ENCODE assay signal across 8 mouse cellular contexts in genomic region chr11:45852995-45853317, GRCm38 (mm10). TPM values are rescaled to one million over a fixed set of nuclear protein-coding genes. Genes with fewer than 3 reads are reported as not detected.
A peak's percentile ranks its signal among the peaks of the same experiment; 100 is the strongest.
DNase-seq lines count a peak whose midpoint lies in the region; ATAC-seq and TF ChIP-seq lines count a peak whose summit lies in the region.

No protein-coding gene starts in this region.

- no peaks in the 10 kb centered on the region for H3K27me3 ChIP-seq in heart, embryonic 16.5 days (ENCODE audit: control insufficient read depth, insufficient read depth, low read length)
- peaks cover 0 to 2% of the 10 kb centered on the region in 2 experiments; a peak in 1 of 4 replicates for H3K27me3 ChIP-seq in MEL (ENCODE audit: control insufficient read depth in 1 of 2, insufficient read depth in 2 of 2, low read length in 2 of 2)
- H3K27me3 ChIP-seq in hindbrain, embryonic 13.5 days = no peaks in the 10 kb centered on the region
- no peaks in the 10 kb centered on the region for H3K27me3 ChIP-seq in midbrain, embryonic 12.5 days

- peak overlapping the region; percentile 61 for H3K27ac ChIP-seq in heart, embryonic 16.5 days (ENCODE audit: low read length)
- peak overlapping the region; percentile 91 for H3K27ac ChIP-seq in MEL (ENCODE audit: control insufficient read depth, low read depth, low read length)
- no peak overlapping the region for H3K27ac ChIP-seq in hindbrain, embryonic 13.5 days
- H3K27ac ChIP-seq in midbrain, embryonic 12.5 days (replicated peaks) = no peak overlapping the region

- peaks cover 54% of the 10 kb centered on the region for H3K79me2 ChIP-seq in MEL (ENCODE audit: control insufficient read depth, insufficient read depth, low read length, poor library complexity)

- TF ChIP-seq POLR2A in MEL (IDR thresholded peaks at IDR 0.05; ENCODE audit: control insufficient read depth in 1 of 2, insufficient read depth in 1 of 2, low read depth in 1 of 2, low read length in 2 of 2, poor library complexity in 1 of 2) = no peak

- no peaks in the 10 kb centered on the region for H3K36me3 ChIP-seq in heart, embryonic 16.5 days (ENCODE audit: control insufficient read depth, insufficient read depth)
- peaks cover 9 to 53% of the 10 kb centered on the region in 2 experiments for H3K36me3 ChIP-seq in MEL (ENCODE audit: control insufficient read depth in 1 of 2, insufficient read depth in 2 of 2, low read length in 2 of 2)
- H3K36me3 ChIP-seq in hindbrain, embryonic 13.5 days = peaks cover 3% of the 10 kb centered on the region; the same call in 1 of the 2 replicates
- H3K36me3 ChIP-seq in midbrain, embryonic 12.5 days = peaks cover 4% of the 10 kb centered on the region; the same call in 1 of the 2 replicates

- TF ChIP-seq RAD21 in MEL (IDR thresholded peaks at IDR 0.05; ENCODE audit: low read depth, low read length) = no peak

- H3K9ac ChIP-seq in heart, embryonic 16.5 days (ENCODE audit: low read length) = peak overlapping the region; percentile 97
- H3K9ac ChIP-seq in MEL (ENCODE audit: control insufficient read depth, low read depth, low read length, poor library complexity, severe bottlenecking) = peak overlapping the region; percentile 97
- H3K9ac ChIP-seq in hindbrain, embryonic 13.5 days = peak overlapping the region; percentile 51
- H3K9ac ChIP-seq in midbrain, embryonic 12.5 days (replicated peaks) = 0 out of 2 replicates have a peak overlapping the region, but pooled peaks have one; percentile 24

- peaks cover 23% of the 10 kb centered on the region for H3K4me1 ChIP-seq in heart, embryonic 16.5 days (ENCODE audit: control insufficient read depth, insufficient read depth, low read length)
- peaks cover 33 to 34% of the 10 kb centered on the region in 2 experiments for H3K4me1 ChIP-seq in MEL (ENCODE audit: control insufficient read depth in 1 of 2, insufficient read depth in 2 of 2, low read length in 2 of 2)
- peaks cover 45% of the 10 kb centered on the region for H3K4me1 ChIP-seq in hindbrain, embryonic 13.5 days (replicated peaks)
- H3K4me1 ChIP-seq in midbrain, embryonic 12.5 days = peaks cover 14% of the 10 kb centered on the region

- DNase-seq in heart, postnatal 36 days = no peak
- peak; percentile 78 for DNase-seq in MEL (ENCODE audit: low read depth, low spot score)
- DNase-seq in left cerebral cortex, adult 9 months (ENCODE audit: low spot score in 2 of 2) = no peak
- DNase-seq in cerebellum, adult 11 months = no peak
- no peak for DNase-seq in adrenal gland, postnatal 4 days (ENCODE audit: low spot score in 2 of 2)

- no peak for ATAC-seq in heart, embryonic 16.5 days (replicated peaks; ENCODE audit: extremely low read depth, insufficient read depth, low FRiP score)
- ATAC-seq in hindbrain, embryonic 13.5 days (ENCODE audit: low FRiP score) = no peak
- ATAC-seq in midbrain, embryonic 12.5 days (ENCODE audit: low FRiP score, low read depth) = no peak

- H3K4me2 ChIP-seq in heart, embryonic 16.5 days (ENCODE audit: low read depth, low read length) = peak overlapping the region; percentile 67
- H3K4me2 ChIP-seq in hindbrain, embryonic 13.5 days = peak overlapping the region; percentile 70
- H3K4me2 ChIP-seq in midbrain, embryonic 12.5 days (replicated peaks) = peak overlapping the region; percentile 80

- no peak for TF ChIP-seq CTCF in MEL (IDR thresholded peaks at IDR 0.05 in 2 of 3, conservative IDR thresholded peaks at IDR 0.05 in 1 of 3; ENCODE audit: control insufficient read depth in 1 of 3, insufficient read depth in 1 of 3, low read depth in 2 of 3, low read length in 3 of 3, poor library complexity in 1 of 3, severe bottlenecking in 1 of 3)

- intact Hi-C loops in heart, postnatal 36 days (cut with DNase I) = loop anchor here (2.0 kb wide), 1 partner anchor 28 kb away; no protein-coding TSS in a partner anchor

- H3K9me3 ChIP-seq in heart, embryonic 16.5 days (replicated peaks; ENCODE audit: control insufficient read depth, low read length) = no peaks in the 10 kb centered on the region
- no peaks in the 10 kb centered on the region for H3K9me3 ChIP-seq in MEL (replicated peaks; ENCODE audit: insufficient read depth, low read length)
- no peaks in the 10 kb centered on the region for H3K9me3 ChIP-seq in hindbrain, embryonic 13.5 days
- H3K9me3 ChIP-seq in midbrain, embryonic 12.5 days = no peaks in the 10 kb centered on the region

- TF ChIP-seq EP300 in MEL (IDR thresholded peaks at IDR 0.05; ENCODE audit: low read depth in 1 of 2, low read length in 2 of 2) = peak; percentile 48 to 53; a peak in 2 of 4 replicates

- H3K4me3 ChIP-seq in heart, embryonic 16.5 days (ENCODE audit: low read length) = peak overlapping the region; percentile 95
- H3K4me3 ChIP-seq in MEL (ENCODE audit: control insufficient read depth in 1 of 2, insufficient read depth in 1 of 2, low read depth in 2 of 2, low read length in 2 of 2) = peak overlapping the region; percentile 66
- H3K4me3 ChIP-seq in hindbrain, embryonic 13.5 days = peak overlapping the region; percentile 92
- H3K4me3 ChIP-seq in midbrain, embryonic 12.5 days = peak overlapping the region; percentile 99

- 43% methylated on average over 6 of the region's 6 CpGs for WGBS in heart, embryonic 16.5 days
- 81% methylated on average over 6 of the region's 6 CpGs for WGBS in hindbrain, embryonic 13.5 days
- 73% methylated on average over 6 of the region's 6 CpGs for WGBS in midbrain, embryonic 12.5 days

TF ChIP-seq in MEL, 35 proteins besides CTCF, POLR2A, EP300 and RAD21:
- TF ChIP-seq SIN3A (IDR thresholded peaks at IDR 0.05; ENCODE audit: low read length) (peak; percentile 92), ELF1 (IDR thresholded peaks at IDR 0.05; ENCODE audit: low read depth, low read length) (peak; percentile 83), SMC3 (IDR thresholded peaks at IDR 0.05; ENCODE audit: low read depth, low read length) (no peak), TBP (IDR thresholded peaks at IDR 0.05; ENCODE audit: low read depth, low read length) (peak; percentile 13; the same call in 1 of the 2 replicates), UBTF (IDR thresholded peaks at IDR 0.05; ENCODE audit: borderline replicate concordance, insufficient read depth, low read depth, low read length) (0 out of 2 replicates have a peak, but pooled peaks have one; percentile 62), MXI1 (IDR thresholded peaks at IDR 0.05; ENCODE audit: low read depth, low read length) (peak; percentile 38; the same call in 1 of the 2 replicates), GATA1 (IDR thresholded peaks at IDR 0.05; ENCODE audit: low read depth, low read length) (no peak), MYB (IDR thresholded peaks at IDR 0.05; ENCODE audit: low read depth, low read length) (no peak), HCFC1 (IDR thresholded peaks at IDR 0.05; ENCODE audit: low read depth, low read length) (peak; percentile 58; the same call in 1 of the 2 replicates), TCF12 (IDR thresholded peaks at IDR 0.05; ENCODE audit: low read depth, low read length) (peak; percentile 21; the same call in 1 of the 2 replicates), ETS1 (IDR thresholded peaks at IDR 0.05; ENCODE audit: low read depth, low read length) (peak; percentile 62; the same call in 1 of the 2 replicates)

RNA-seq across cellular contexts. Expression of gene Clint1, which starts 1.1 kb away (rescaled TPM):
- polyA plus RNA-seq in heart, embryonic 16.5 days (2015; fragmentation: Nextera tagmentation; extraction: Ambion mirVana) = 47.8 and 56.4 TPM in 2 replicates
- total RNA-seq in heart, postnatal 36 days (2021) = 10 to 100 TPM; 43.2 to 43.7 TPM
- 89.8 and 102 TPM in 2 replicates for total RNA-seq in MEL (2012; rRNA removed)
- polyA plus RNA-seq in MEL (2012; ENCODE audit: insufficient read depth in 1 of 2, insufficient read length in 2 of 2, low read depth in 1 of 2, low replicate concordance in 2 of 2, missing spikeins in 1 of 2) = 100 to 1,000 TPM in 1 of 2 experiments, 10 to 100 TPM in 1; 58.5 to 184 TPM
- 48.1 and 48.9 TPM in 2 replicates for polyA plus RNA-seq in hindbrain, embryonic 13.5 days (2015; fragmentation: Nextera tagmentation; extraction: Ambion mirVana)
- polyA plus RNA-seq in midbrain, embryonic 12.5 days (2016; fragmentation: Nextera tagmentation; extraction: Ambion mirVana) = 78.3 and 78.7 TPM in 2 replicates
- total RNA-seq in adrenal gland, postnatal 4 days (2021) = 10 to 100 TPM; 87.3 to 98.2 TPM

Comparison
In these comparisons a context has a peak if more than half of its experiments do, and no peak if none do; other contexts are left out.
1. H3K27ac ChIP-seq: peak in heart, embryonic 16.5 days (single experiment) and MEL (single experiment); none in hindbrain, embryonic 13.5 days (single experiment) and midbrain, embryonic 12.5 days (single experiment).
2. H3K9ac ChIP-seq: peak in every context shown above with its lines; median percentile 97 in heart, embryonic 16.5 days; 97 in MEL; 51 in hindbrain, embryonic 13.5 days; 24 in midbrain, embryonic 12.5 days.
3. Peak in every context shown above with its lines, with median percentiles within 50 percentile points of each other: H3K4me2 ChIP-seq and H3K4me3 ChIP-seq.